In the genomic region with DNA sequence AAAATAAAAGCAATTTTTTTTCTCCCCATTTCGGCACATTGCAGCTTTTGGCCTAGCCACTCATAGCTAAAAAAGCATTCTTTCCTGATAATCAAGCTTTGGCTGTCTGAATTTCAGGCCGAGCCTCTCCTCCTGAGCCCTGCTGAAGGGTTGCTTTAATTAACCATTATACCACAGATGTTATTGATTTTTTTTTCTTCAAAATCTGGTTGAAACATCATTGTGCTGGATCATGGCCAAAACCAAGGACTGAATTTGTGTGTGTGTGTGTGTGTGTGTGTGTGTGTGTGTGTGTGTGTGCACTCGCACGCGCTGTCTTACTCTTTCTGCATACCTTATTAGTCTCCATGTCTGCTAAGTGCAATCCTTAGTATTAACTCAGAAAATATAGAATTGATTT, we compare ENCODE assay signal across 31 mouse cellular contexts. TPM values are rescaled to one million over a fixed set of nuclear protein-coding genes. Genes with fewer than 3 reads are reported as not detected.
DNase-seq lines count a peak whose midpoint lies in the region; ATAC-seq and TF ChIP-seq lines count a peak whose summit lies in the region.
"Had no signal": no experiment of that assay in that cellular context is flagged by ENCODE, and none has a peak within 500 bp of the region (broad histone marks: within the 10 kb centered on the region; RNA-seq: fewer than 3 reads in every experiment).

No protein-coding gene starts in this region.

- no peak overlapping the region for H3K9ac ChIP-seq in lung, embryonic 14.5 days
- no peak overlapping the region for H3K9ac ChIP-seq in midbrain, embryonic 13.5 days (replicated peaks)
- H3K9ac ChIP-seq in midbrain, embryonic 15.5 days, result no peak overlapping the region
- H3K9ac ChIP-seq: embryonic facial prominence, embryonic 15.5 days; forebrain, postnatal 0 days; heart, embryonic 12.5 days; hindbrain, embryonic 15.5 days; kidney, embryonic 15.5 days; liver, embryonic 12.5 days; midbrain, embryonic 12.5 days; neural tube, embryonic 12.5 days had no signal

- H3K4me1 ChIP-seq in lung, embryonic 14.5 days (ENCODE audit: insufficient read depth), result peaks cover 3% of the 10 kb centered on the region; the same call in 1 of the 2 replicates
- H3K4me1 ChIP-seq in midbrain, embryonic 13.5 days (replicated peaks), result peaks cover 33% of the 10 kb centered on the region
- peaks cover 41% of the 10 kb centered on the region for H3K4me1 ChIP-seq in midbrain, embryonic 10.5 days
- H3K4me1 ChIP-seq in midbrain, embryonic 15.5 days, result peaks cover 13% of the 10 kb centered on the region; the same call in 1 of the 2 replicates
- H3K4me1 ChIP-seq: liver, embryonic 12.5 days had no signal

- peak overlapping the region; percentile 68 for H3K27ac ChIP-seq in lung, embryonic 14.5 days (ENCODE audit: low read depth)
- H3K27ac ChIP-seq in midbrain, embryonic 13.5 days, result no peak overlapping the region
- H3K27ac ChIP-seq in midbrain, embryonic 10.5 days (replicated peaks), result no peak overlapping the region
- no peak overlapping the region for H3K27ac ChIP-seq in midbrain, embryonic 15.5 days
- H3K27ac ChIP-seq: embryonic facial prominence, embryonic 15.5 days; heart, adult 2 months; hindbrain, embryonic 15.5 days; kidney, embryonic 15.5 days; liver, embryonic 12.5 days; midbrain, embryonic 12.5 days; neural tube, embryonic 12.5 days; stomach, postnatal 0 days had no signal

- no peaks in the 10 kb centered on the region for H3K9me3 ChIP-seq in lung, embryonic 14.5 days (ENCODE audit: low read depth, low read length)
- no peaks in the 10 kb centered on the region for H3K9me3 ChIP-seq in midbrain, embryonic 13.5 days
- H3K9me3 ChIP-seq in midbrain, embryonic 10.5 days (replicated peaks), result no peaks in the 10 kb centered on the region
- no peaks in the 10 kb centered on the region for H3K9me3 ChIP-seq in midbrain, embryonic 15.5 days
- H3K9me3 ChIP-seq: embryonic facial prominence, embryonic 15.5 days; heart, embryonic 12.5 days; hindbrain, embryonic 15.5 days; kidney, embryonic 15.5 days; liver, embryonic 12.5 days; midbrain, embryonic 12.5 days; neural tube, embryonic 12.5 days had no signal

- H3K27me3 ChIP-seq in lung, embryonic 14.5 days (ENCODE audit: insufficient read depth, low read length), result no peaks in the 10 kb centered on the region
- peaks cover 21% of the 10 kb centered on the region for H3K27me3 ChIP-seq in midbrain, embryonic 13.5 days
- H3K27me3 ChIP-seq in midbrain, embryonic 10.5 days (ENCODE audit: low read depth, poor library complexity, severe bottlenecking), result peaks cover 71% of the 10 kb centered on the region
- H3K27me3 ChIP-seq in midbrain, embryonic 15.5 days (replicated peaks), result no peaks in the 10 kb centered on the region; the same call in 1 of the 2 replicates
- H3K27me3 ChIP-seq: embryonic facial prominence, embryonic 15.5 days had no signal

- no peak overlapping the region for H3K4me3 ChIP-seq in lung, embryonic 14.5 days (ENCODE audit: low read depth, low read length)
- H3K4me3 ChIP-seq in midbrain, embryonic 13.5 days (replicated peaks), result no peak overlapping the region
- no peak overlapping the region for H3K4me3 ChIP-seq in midbrain, embryonic 10.5 days
- H3K4me3 ChIP-seq in midbrain, embryonic 15.5 days, result no peak overlapping the region
- H3K4me3 ChIP-seq: embryonic facial prominence, embryonic 15.5 days; heart, adult 2 months; heart, embryonic 12.5 days; hindbrain, embryonic 15.5 days; kidney, embryonic 15.5 days; liver, embryonic 12.5 days; midbrain, embryonic 12.5 days; myocyte; neural tube, embryonic 12.5 days had no signal

- no peaks in the 10 kb centered on the region for H3K36me3 ChIP-seq in lung, embryonic 14.5 days (ENCODE audit: insufficient read depth)
- no peaks in the 10 kb centered on the region for H3K36me3 ChIP-seq in midbrain, embryonic 13.5 days
- no peaks in the 10 kb centered on the region for H3K36me3 ChIP-seq in midbrain, embryonic 10.5 days
- no peaks in the 10 kb centered on the region for H3K36me3 ChIP-seq in midbrain, embryonic 15.5 days (replicated peaks)
- H3K36me3 ChIP-seq: embryonic facial prominence, embryonic 15.5 days; heart, embryonic 12.5 days; hindbrain, embryonic 15.5 days; kidney, embryonic 15.5 days; liver, embryonic 12.5 days; midbrain, embryonic 12.5 days; neural tube, embryonic 12.5 days had no signal

- WGBS in lung, embryonic 14.5 days, result 54% methylated on average over 5 of the region's 5 CpGs
- 45% methylated on average over 5 of the region's 5 CpGs for WGBS in midbrain, embryonic 13.5 days
- WGBS in midbrain, embryonic 10.5 days, result 78% methylated on average over 5 of the region's 5 CpGs
- WGBS in midbrain, embryonic 15.5 days, result 54% methylated on average over 5 of the region's 5 CpGs

- no peak for DNase-seq in lung, embryonic 14.5 days
- DNase-seq in lung, postnatal 25 days (ENCODE audit: low spot score), result no peak
- DNase-seq in midbrain, embryonic 10.5 days (ENCODE audit: low spot score), result no peak
- DNase-seq in NIH3T3 (ENCODE audit: low read depth), result peak; percentile 43
- no peak for DNase-seq in kidney, postnatal 4 days
- DNase-seq: adrenal gland, postnatal 14 days; B cell, adult 2 months; cerebellum, adult 11-12 months; cerebellum, adult 9-11 months; forebrain, postnatal 0 days; heart, adult 2 months; heart, postnatal 4 days; kidney, adult 18-20 months; left cerebral cortex, postnatal 4 days; lung, adult 2 months; right cerebral cortex, adult 18-20 months; right cerebral cortex, postnatal 4 days; thymus, adult 18-20 months; thymus, postnatal 25 days had no signal

- no peak overlapping the region for H3K4me2 ChIP-seq in lung, embryonic 14.5 days
- H3K4me2 ChIP-seq in midbrain, embryonic 13.5 days (replicated peaks), result no peak overlapping the region
- no peak overlapping the region for H3K4me2 ChIP-seq in midbrain, embryonic 15.5 days
- H3K4me2 ChIP-seq: embryonic facial prominence, embryonic 15.5 days; heart, embryonic 12.5 days; hindbrain, embryonic 15.5 days; kidney, embryonic 15.5 days; liver, embryonic 12.5 days; midbrain, embryonic 12.5 days; neural tube, embryonic 12.5 days had no signal

- no peak for TF ChIP-seq CTCF in lung, embryonic 14.5 days (IDR thresholded peaks at IDR 0.05; ENCODE audit: low read depth)

- no peak for ATAC-seq in lung, embryonic 14.5 days (ENCODE audit: insufficient read depth)
- ATAC-seq in midbrain, embryonic 13.5 days, result peak; percentile 46
- ATAC-seq in midbrain, embryonic 15.5 days (replicated peaks), result peak; percentile 41
- ATAC-seq: forebrain, postnatal 0 days; inflammation-experienced regulatory T-cells, adult 6 months; liver, embryonic 12.5 days had no signal

RNA-seq across cellular contexts. Expression of gene Mbip, which starts 48.6 kb away (rescaled TPM):
- polyA plus RNA-seq in lung, embryonic 14.5 days (2014; fragmentation: Nextera tagmentation; extraction: Ambion mirVana), result 160 and 171 TPM in 2 replicates
- polyA plus RNA-seq in midbrain, embryonic 13.5 days (2015; fragmentation: Nextera tagmentation; extraction: Ambion mirVana), result 51.1 and 56.0 TPM in 2 replicates
- 54.0 and 55.7 TPM in 2 replicates for polyA plus RNA-seq in midbrain, embryonic 10.5 days (2016; fragmentation: Nextera tagmentation; extraction: Ambion mirVana)
- polyA plus RNA-seq in midbrain, embryonic 15.5 days (2015; fragmentation: Nextera tagmentation; extraction: Ambion mirVana), result 43.7 and 46.2 TPM in 2 replicates
